Mouse (Mus musculus): Measurements from ENCODE around the gene Olfr191.
"Not testable (repeated sequence)": the region's sequence is repeated elsewhere in the genome, so short reads cannot be mapped to it uniquely, and the experiment has no call there.

Gene Olfr191

DNA sequence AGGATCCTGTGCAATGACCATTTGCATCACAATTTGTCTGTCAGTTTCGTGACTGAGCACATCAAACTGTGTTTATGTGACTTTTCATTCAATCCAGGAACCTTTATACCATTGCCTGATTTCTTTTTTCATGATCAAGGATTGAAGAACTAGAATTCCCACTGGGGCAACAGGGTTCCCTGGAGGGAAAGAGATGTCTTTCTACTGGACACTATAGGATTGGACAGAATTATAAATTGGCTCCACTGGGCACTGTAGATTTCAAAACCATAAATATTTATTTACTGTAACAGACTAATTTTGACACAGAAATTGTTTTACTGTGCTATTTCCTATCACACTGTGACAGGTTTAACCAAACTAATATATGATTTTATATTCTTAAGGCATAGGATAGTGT, at the start of gene Olfr191:
Gene Olfr191, minus strand, starts transcription at position 101 of the 400 bp plus-strand sequence.
- DNase-seq (ENCODE audit: inconsistent age in 2 of 2, low spot score in 1 of 2) = not testable (repeated sequence)

DNA sequence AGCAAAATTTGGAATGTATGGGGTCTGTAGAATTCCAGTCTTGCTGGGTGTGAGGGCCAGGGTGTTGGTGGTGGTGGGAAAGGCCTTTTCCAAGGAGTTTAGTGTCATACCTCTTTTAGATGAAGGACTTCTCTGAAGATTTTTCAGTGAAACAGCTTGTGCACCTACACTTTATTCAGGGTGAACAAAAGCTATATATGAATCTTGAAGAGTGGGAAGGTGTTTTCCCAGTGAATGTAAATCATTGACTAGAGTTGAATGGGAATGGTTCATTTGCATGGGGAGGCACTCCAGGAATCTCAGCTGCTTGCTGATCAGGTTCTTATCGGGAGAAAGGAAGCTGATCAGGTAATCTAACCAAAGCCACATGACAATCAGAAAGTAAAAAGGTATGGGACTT, 41.1 kb upstream of the Olfr191 start:
- DNase-seq (ENCODE audit: inconsistent age in 2 of 2, low spot score in 1 of 2) = no peak

DNA sequence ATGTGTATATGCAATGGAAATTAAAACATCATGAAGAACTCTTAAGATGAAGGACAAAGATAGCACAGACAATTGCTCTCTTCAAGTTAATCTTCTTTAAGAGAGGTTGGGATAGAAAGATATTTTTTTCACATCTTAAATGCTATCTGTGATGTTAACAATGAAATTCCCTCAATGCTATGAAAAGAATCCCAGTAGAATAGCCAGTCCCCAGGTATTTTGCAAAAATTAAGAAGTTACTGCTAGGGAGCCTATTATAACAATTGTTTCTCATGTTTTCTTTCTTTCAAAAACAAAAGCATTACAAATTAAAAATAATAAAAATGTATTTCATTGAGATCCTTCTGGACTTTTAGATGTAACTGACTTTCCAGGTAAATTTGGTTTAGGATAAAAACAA, 31.3 kb upstream of the Olfr191 start, which contains the start of gene Olfr194:
Gene Olfr194, minus strand, starts transcription at position 101 of the 400 bp plus-strand sequence.
- no peak for DNase-seq (ENCODE audit: inconsistent age in 2 of 2, low spot score in 1 of 2)

DNA sequence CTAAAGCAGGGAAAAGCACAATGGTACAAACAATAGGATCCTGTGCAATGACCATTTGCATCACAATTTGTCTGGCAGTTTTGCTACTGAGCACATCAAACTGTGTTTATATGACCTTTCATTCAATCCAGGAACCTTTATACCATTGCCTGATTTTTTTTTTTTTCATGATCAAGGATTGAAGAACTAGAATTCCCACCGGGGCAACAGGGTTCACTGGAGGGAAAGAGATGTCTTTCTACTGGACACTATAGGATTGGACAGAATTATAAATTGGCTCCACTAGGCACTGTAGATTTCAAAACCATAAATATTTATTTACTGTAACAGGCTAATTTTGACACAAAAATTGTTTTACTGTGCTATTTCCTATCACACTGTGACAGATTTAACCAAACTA, 22.2 kb upstream of the Olfr191 start, which contains the start of gene Olfr193:
Gene Olfr193, minus strand, starts transcription at position 101 of the 400 bp plus-strand sequence.
- no peak for DNase-seq (ENCODE audit: inconsistent age in 2 of 2, low spot score in 1 of 2)

GRCm38 (mm10) chr16:59108522-59108921, 18.9 kb upstream of the Olfr191 start:
- peak; percentile 24 to 66 for DNase-seq (ENCODE audit: inconsistent age in 2 of 2, low spot score in 1 of 2)

GRCm38 (mm10) chr16:59105312-59105711, 15.7 kb upstream of the Olfr191 start:
- no peak for DNase-seq (ENCODE audit: inconsistent age in 2 of 2, low spot score in 1 of 2)

DNA sequence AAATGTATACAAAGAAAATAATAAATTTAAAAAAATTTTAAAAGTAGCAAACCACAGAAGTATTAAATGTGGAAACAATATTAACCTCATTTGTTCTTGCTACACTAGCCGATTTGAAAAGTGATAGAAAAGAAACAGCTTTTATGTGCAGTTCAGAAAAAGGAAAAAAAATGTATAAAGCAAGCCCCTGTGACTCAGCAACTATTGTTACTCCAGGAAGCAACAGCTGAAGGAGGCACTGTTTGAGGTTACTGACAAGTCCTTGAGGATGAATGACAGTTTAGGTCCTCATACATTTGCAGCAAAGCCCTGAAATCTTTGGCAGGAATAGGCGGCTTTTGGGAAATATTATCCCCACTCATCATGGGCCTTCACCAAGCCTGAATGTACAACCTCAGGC, 8.5 kb downstream of the Olfr191 start:
- DNase-seq (ENCODE audit: inconsistent age in 2 of 2, low spot score in 1 of 2) = not testable (repeated sequence)

- no peak for DNase-seq (ENCODE audit: inconsistent age in 2 of 2, low spot score in 1 of 2)
Measured at GRCm38 (mm10) chr16:59077905-59078304, 11.7 kb downstream of the Olfr191 start, which contains the start of gene Olfr190. Gene Olfr190 (minus strand): TSS chr16:59078005.

- DNase-seq (ENCODE audit: inconsistent age in 2 of 2, low spot score in 1 of 2) = no peak
Measured at GRCm38 (mm10) chr16:59073520-59073919, 16.1 kb downstream of the Olfr191 start.

GRCm38 (mm10) chr16:59071755-59072154, 17.9 kb downstream of the Olfr191 start:
- no peak for DNase-seq (ENCODE audit: inconsistent age in 2 of 2, low spot score in 1 of 2)

DNA sequence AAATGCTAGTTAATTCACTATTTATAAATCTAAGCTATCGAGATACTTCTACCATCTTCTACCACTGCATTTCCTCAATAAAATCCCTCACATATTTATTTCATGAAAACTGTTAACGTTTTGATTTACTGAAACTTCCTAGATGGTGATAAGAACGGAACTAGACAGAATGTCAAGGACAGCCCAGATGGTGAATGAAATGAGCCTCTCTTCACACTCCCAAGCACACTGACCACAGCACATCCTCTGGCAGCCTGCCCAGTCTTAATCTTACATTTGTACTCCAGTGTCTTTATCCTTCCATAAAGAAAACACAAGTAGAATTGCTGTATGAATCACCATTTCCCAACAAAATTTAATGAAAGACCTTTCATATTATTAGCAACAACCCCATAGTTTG, 27.2 kb downstream of the Olfr191 start:
- DNase-seq (ENCODE audit: inconsistent age in 2 of 2, low spot score in 1 of 2) = peak in 1 of 2 experiments; percentile 39

- DNase-seq (ENCODE audit: inconsistent age in 2 of 2, low spot score in 1 of 2) = not testable (repeated sequence)
Measured at GRCm38 (mm10) chr16:59049286-59049685, 40.3 kb downstream of the Olfr191 start.

GRCm38 (mm10) chr16:59048860-59049259, 40.8 kb downstream of the Olfr191 start:
- no peak for DNase-seq (ENCODE audit: inconsistent age in 2 of 2, low spot score in 1 of 2)

- no peak for DNase-seq (ENCODE audit: inconsistent age in 2 of 2, low spot score in 1 of 2)
Measured at GRCm38 (mm10) chr16:59047579-59047978, 42.0 kb downstream of the Olfr191 start.

DNA sequence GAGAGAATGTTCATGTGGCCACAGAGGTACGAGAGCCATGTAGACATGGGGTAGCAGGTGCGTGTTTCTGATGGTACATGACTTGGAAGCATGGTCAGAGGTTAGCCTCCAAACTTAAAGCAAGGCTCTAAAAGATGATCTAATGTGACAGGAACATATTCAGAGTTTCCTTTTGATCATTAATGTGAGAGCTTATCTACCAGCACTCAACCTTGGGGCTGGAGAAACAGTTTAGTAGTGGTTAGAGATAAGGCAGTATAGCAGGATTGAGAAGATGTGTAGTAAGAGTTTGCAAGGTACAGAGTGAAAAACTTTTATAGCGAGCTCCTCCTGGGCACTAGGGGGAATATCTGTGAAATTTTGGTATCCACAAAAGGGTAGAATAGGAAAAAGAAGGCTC, 43.8 kb downstream of the Olfr191 start:
- no peak for DNase-seq (ENCODE audit: inconsistent age in 2 of 2, low spot score in 1 of 2)

DNA sequence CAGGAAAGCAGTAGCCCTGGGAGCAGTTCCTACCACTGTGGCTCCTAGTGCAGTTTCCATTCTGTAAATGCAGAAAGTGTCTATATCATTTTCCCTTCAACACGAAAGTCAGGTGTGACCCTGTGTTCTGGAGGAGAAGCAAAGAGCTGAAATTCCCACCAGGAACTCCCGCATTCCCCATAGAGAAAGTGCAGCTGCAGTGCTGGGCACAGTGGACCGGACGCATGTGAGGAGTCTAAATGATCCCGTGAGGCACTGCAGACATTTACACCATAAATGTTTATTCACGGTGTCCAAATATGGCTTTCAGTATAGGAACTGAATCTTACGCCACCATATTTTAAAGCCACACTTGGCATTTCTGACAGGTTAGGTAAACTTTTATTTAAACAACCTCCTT, 49.9 kb downstream of the Olfr191 start, which contains the start of gene Olfr187:
Gene Olfr187, minus strand, starts transcription at position 58 of the 400 bp plus-strand sequence.
- DNase-seq (ENCODE audit: inconsistent age in 2 of 2, low spot score in 1 of 2) = no peak

Data from adrenal gland, adult (tissue).